In the genomic region with DNA sequence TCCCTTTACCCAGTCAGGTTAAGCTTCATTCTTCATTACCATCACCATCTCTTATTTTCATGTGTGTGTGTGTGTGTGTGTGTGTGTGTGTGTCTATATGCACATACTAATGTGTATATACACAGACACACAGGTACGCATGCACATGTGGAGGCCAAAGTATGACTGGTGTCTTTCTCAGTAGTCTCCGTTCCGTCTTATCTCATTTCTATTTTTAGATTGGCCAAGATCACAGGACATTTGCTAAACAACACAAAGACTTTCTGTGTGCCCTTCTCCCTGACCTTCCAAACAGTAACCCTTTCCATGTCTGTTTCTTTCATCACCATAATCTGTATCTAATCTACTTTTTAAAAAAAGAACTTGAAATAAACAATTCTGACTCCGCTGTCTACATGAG, we compare ENCODE assay signal across 21 mouse cellular contexts. TPM values are rescaled to one million over a fixed set of nuclear protein-coding genes. Genes with fewer than 3 reads are reported as not detected.
"Had no signal": no experiment of that assay in that cellular context is flagged by ENCODE, and none has a peak within 500 bp of the region (broad histone marks: within the 10 kb centered on the region; RNA-seq: fewer than 3 reads in every experiment).

No protein-coding gene starts in this region.

- H3K4me3 ChIP-seq: layer of hippocampus, adult 2 months; left cerebral cortex, adult 2 months; limb, embryonic 10.5 days; liver, embryonic 15.5 days; midbrain, embryonic 10.5 days; neural tube, embryonic 12.5 days; stomach, embryonic 15.5 days had no signal

- H3K27me3 ChIP-seq: neural tube, embryonic 12.5 days; stomach, embryonic 15.5 days had no signal

- H3K9me3 ChIP-seq: limb, embryonic 10.5 days; liver, embryonic 15.5 days; neural tube, embryonic 12.5 days; stomach, embryonic 15.5 days had no signal

- H3K36me3 ChIP-seq: limb, embryonic 10.5 days; liver, embryonic 15.5 days; midbrain, embryonic 10.5 days; neural tube, embryonic 12.5 days; stomach, embryonic 15.5 days had no signal

- H3K9ac ChIP-seq: liver, embryonic 15.5 days; neural tube, embryonic 12.5 days; stomach, embryonic 15.5 days had no signal

- H3K27ac ChIP-seq: layer of hippocampus, adult 2 months; left cerebral cortex, adult 2 months; limb, embryonic 10.5 days; liver, embryonic 15.5 days; midbrain, embryonic 10.5 days; neural tube, embryonic 12.5 days; stomach, embryonic 15.5 days had no signal

- DNase-seq: kidney, postnatal 10 days; kidney, postnatal 4 days; lung, adult 2 months; lung, postnatal 4 days; midbrain, embryonic 14.5 days; right cerebral cortex, postnatal 4 days; spleen, adult 18-20 months; thymus, adult 2 months; thymus, postnatal 4 days had no signal

- ATAC-seq: lung, postnatal 0 days had no signal

- H3K4me2 ChIP-seq: liver, embryonic 11.5 days; liver, embryonic 15.5 days; neural tube, embryonic 12.5 days; stomach, embryonic 15.5 days had no signal

- H3K4me1 ChIP-seq: liver, embryonic 15.5 days; neural tube, embryonic 12.5 days; stomach, embryonic 15.5 days had no signal

RNA-seq across cellular contexts. Expression of a gene that starts 7.2 kb away (rescaled TPM):
- total RNA-seq: megakaryocyte, adult 5-6 weeks; monocyte, adult 5-6 weeks; neutrophil, adult 5-6 weeks had no signal
- polyA plus RNA-seq: liver, embryonic 11.5 days; liver, embryonic 15.5 days; midbrain, embryonic 10.5 days had no signal
